Mouse (Mus musculus): ENCODE results near the gene Ctnnd1.

The Ctnnd1 gene

GRCm38 (mm10) chr2:84600977-84601376 is 49.6 kb downstream of the Ctnnd1 start:
- DNase-seq (ENCODE audit: low spot score) = no peak

- DNase-seq (ENCODE audit: low spot score) = no peak
Observed at GRCm38 (mm10) chr2:84599270-84599888, 51.2 kb downstream of the Ctnnd1 start.

- DNase-seq (ENCODE audit: low spot score) = no peak
Observed at GRCm38 (mm10) chr2:84597123-84597522, 53.4 kb downstream of the Ctnnd1 start.

- no peak for DNase-seq (ENCODE audit: low spot score)
Observed at GRCm38 (mm10) chr2:84592801-84593200, 57.8 kb downstream of the Ctnnd1 start.

GRCm38 (mm10) chr2:84585700-84586099 is 64.9 kb downstream of the Ctnnd1 start:
- DNase-seq (ENCODE audit: low spot score) = no peak

- DNase-seq (ENCODE audit: low spot score) = no peak
Observed at GRCm38 (mm10) chr2:84582286-84582685, 68.3 kb downstream of the Ctnnd1 start.

GRCm38 (mm10) chr2:84581208-84581607 is 69.4 kb downstream of the Ctnnd1 start:
- no peak for DNase-seq (ENCODE audit: low spot score)

- DNase-seq (ENCODE audit: low spot score) = no peak
Observed at GRCm38 (mm10) chr2:84579311-84579710, 71.3 kb downstream of the Ctnnd1 start.

GRCm38 (mm10) chr2:84574130-84574529 is 76.4 kb downstream of the Ctnnd1 start:
- no peak for DNase-seq (ENCODE audit: low spot score)

GRCm38 (mm10) chr2:84556888-84557514 is 93.6 kb downstream of the Ctnnd1 start:
- no peak for DNase-seq (ENCODE audit: low spot score)

- DNase-seq (ENCODE audit: low spot score) = no peak
Observed at GRCm38 (mm10) chr2:84551390-84552100, 99.0 kb downstream of the Ctnnd1 start.

Data from layer of hippocampus, adult 9-10 months (tissue).